Comparison of ENCODE assay signal across 9 mouse cellular contexts in the genomic region with DNA sequence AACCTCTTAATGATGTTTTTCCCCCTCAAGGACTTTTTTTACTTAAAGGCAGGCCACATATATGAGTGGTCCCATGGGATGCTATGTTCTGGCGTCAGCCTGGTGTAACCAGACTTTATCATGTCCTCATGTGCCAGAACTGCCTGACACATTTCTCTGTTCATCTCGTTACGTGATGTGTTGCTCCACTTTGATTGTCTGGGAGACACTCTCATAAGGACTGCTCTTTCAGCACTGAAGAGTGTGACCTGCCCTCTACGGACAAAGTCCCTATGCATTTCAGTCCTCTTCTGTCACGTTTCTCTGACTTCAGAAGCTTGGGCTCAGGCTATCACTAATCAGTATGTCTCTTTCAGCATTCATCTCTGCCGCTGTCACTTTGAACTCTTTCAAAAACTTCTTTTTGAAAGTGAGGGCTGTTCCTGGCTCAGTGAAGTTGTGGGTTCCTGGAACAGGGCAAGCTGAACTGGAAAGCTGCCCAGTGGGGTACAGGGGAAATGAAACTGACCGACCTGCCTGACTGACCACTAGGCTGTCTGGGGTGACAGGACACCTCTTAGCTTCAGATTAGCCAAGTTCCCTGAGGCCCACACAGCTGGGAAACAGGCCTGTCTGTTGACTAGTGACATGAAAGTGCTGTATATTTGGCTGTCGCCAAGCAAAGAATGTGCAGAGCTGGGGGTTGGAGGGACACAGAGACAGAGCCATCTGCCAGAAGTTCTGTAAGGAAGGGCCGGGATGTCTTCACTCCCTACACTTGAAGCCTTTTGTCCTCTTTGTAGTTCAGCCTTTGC. TPM values are rescaled to one million over a fixed set of nuclear protein-coding genes. Genes with fewer than 3 reads are reported as not detected.
DNase-seq lines count a peak whose midpoint lies in the region; ATAC-seq and TF ChIP-seq lines count a peak whose summit lies in the region.
"Had no signal": no experiment of that assay in that cellular context is flagged by ENCODE, and none has a peak within 500 bp of the region (broad histone marks: within the 10 kb centered on the region; RNA-seq: fewer than 3 reads in every experiment).

No protein-coding gene starts in this region.

- peak; percentile 62 for ATAC-seq in heart, embryonic 14.5 days (ENCODE audit: insufficient number of reproducible peaks, insufficient read depth, low FRiP score, low read depth)

- H3K4me1 ChIP-seq in heart, embryonic 14.5 days (ENCODE audit: control insufficient read depth in 2 of 2, insufficient read depth in 2 of 2, low read length in 2 of 2), result peaks cover 22 to 75% of the 10 kb centered on the region in 2 experiments

- TF ChIP-seq POLR2A in brain, embryonic 14.5 days (IDR thresholded peaks at IDR 0.05; ENCODE audit: borderline replicate concordance, extremely low read depth, insufficient read depth, insufficient read length, poor library complexity, severe bottlenecking), result no peak

- peak; percentile 62 to 67 for DNase-seq in heart, adult 18-20 months
- no peak for DNase-seq in heart, postnatal 25 days (ENCODE audit: low spot score)
- DNase-seq in brain, embryonic 14.5 days (ENCODE audit: low read depth), result peak; percentile 43
- peak; percentile 64 to 82 for DNase-seq in kidney, postnatal 25 days
- no peak for DNase-seq in layer of hippocampus, adult 9-11 months
- no peak for DNase-seq in cerebellum, postnatal 36 days
- DNase-seq in MN1 (ENCODE audit: low spot score), result no peak

- WGBS in heart, embryonic 14.5 days, result 15% methylated on average over 9 of the region's 9 CpGs

- no peak overlapping the region for H3K4me3 ChIP-seq in heart, embryonic 14.5 days (ENCODE audit: control insufficient read depth in 1 of 2, insufficient read depth in 1 of 2, low read depth in 1 of 2, low read length in 2 of 2)

- H3K9me3 ChIP-seq in heart, embryonic 14.5 days (ENCODE audit: control insufficient read depth, low read length), result no peaks in the 10 kb centered on the region

- no peak for TF ChIP-seq CTCF in brain, embryonic 14.5 days (IDR thresholded peaks at IDR 0.05; ENCODE audit: borderline replicate concordance, extremely low read depth, insufficient read depth, insufficient read length)

- H3K27me3 ChIP-seq in heart, embryonic 14.5 days (ENCODE audit: control insufficient read depth, insufficient read depth, low read length), result no peaks in the 10 kb centered on the region

- peak overlapping the region; percentile 30; the same call in 1 of the 2 replicates for H3K4me2 ChIP-seq in heart, embryonic 14.5 days (ENCODE audit: low read length)

- intact Hi-C loops in heart, postnatal 25 days (cut with DNase I), result loop anchor here (5.0 kb wide), 1 partner anchor 40 kb away; no protein-coding TSS in a partner anchor

- H3K27ac ChIP-seq in heart, embryonic 14.5 days (replicated peaks in 1 of 2; ENCODE audit: control insufficient read depth in 1 of 2, insufficient read depth in 1 of 2, low read depth in 2 of 2, low read length in 2 of 2), result peak overlapping the region; percentile 80

- peaks cover 3% of the 10 kb centered on the region; the same call in 1 of the 2 replicates for H3K36me3 ChIP-seq in heart, embryonic 14.5 days (ENCODE audit: control insufficient read depth, insufficient read depth, low read length)

- peak overlapping the region; percentile 45 for H3K9ac ChIP-seq in heart, embryonic 14.5 days (ENCODE audit: low read length)

RNA-seq across cellular contexts. Expression of a gene that starts 10.7 kb away (rescaled TPM):
- 10 to 100 TPM; 28.7 to 33.5 TPM for total RNA-seq in heart, adult 18-20 months (2021)
- total RNA-seq in heart, postnatal 25 days (2021), result 10 to 100 TPM; 28.6 to 35.5 TPM
- polyA plus RNA-seq in brain, embryonic 14.5 days (2012; rRNA removed), result 27.6 and 40.4 TPM in 2 replicates
- polyA plus RNA-seq in heart, embryonic 14.5 days (2014; fragmentation: Nextera tagmentation; extraction: Ambion mirVana), result 14.5 and 16.5 TPM in 2 replicates
- total RNA-seq: monocyte, adult 5-6 weeks had no signal

Comparison
In these comparisons a context has a peak if more than half of its experiments do, and no peak if none do; other contexts are left out.
1. DNase-seq: peak in heart, adult 18-20 months (2 of 2), brain, embryonic 14.5 days (single experiment) and kidney, postnatal 25 days (2 of 2); none in heart, postnatal 25 days (single experiment), layer of hippocampus, adult 9-11 months (single experiment), cerebellum, postnatal 36 days (0 of 2) and MN1 (single experiment).